Mouse (Mus musculus): Measurements from ENCODE around the gene Myom3. TPM values are rescaled to one million over a fixed set of nuclear protein-coding genes. Genes with fewer than 3 reads are reported as not detected.
A peak's percentile ranks its signal among the peaks of the same experiment; 100 is the strongest.

Gene Myom3
- polyA plus RNA-seq, 1 experiment from 2014 or later, result 0.05 TPM

- Histone ChIP-seq H3K4me2 (ENCODE audit: low read depth, severe bottlenecking) (peak overlapping the region; percentile 58), H3K27me3 (ENCODE audit: control insufficient read depth, insufficient read depth, low read length) (no peaks in the 10 kb centered on the region), H3K9ac (ENCODE audit: low read length) (peak overlapping the region; percentile 99), H3K36me3 (ENCODE audit: control insufficient read depth, insufficient read depth, low read length) (0 out of 2 replicates have a peak, but pooled peaks cover 2% of the 10 kb centered on the region), H3K4me3 (ENCODE audit: low read depth, low read length) (peak overlapping the region; percentile 72), H3K4me1 (ENCODE audit: control insufficient read depth, insufficient read depth, low read length) (0 out of 2 replicates have a peak, but pooled peaks cover 3% of the 10 kb centered on the region), H3K27ac (replicated peaks; ENCODE audit: low read depth, low read length) (peak overlapping the region; percentile 98), H3K9me3 (ENCODE audit: control insufficient read depth, low read length) (no peaks in the 10 kb centered on the region)
- ATAC-seq (ENCODE audit: insufficient number of reproducible peaks, low FRiP score, low TSS enrichment, low read depth) (peak; percentile 45), DNase-seq (ENCODE audit: low spot score) (peak; percentile 82)
- WGBS, result under 1% methylated on average over 60 of the region's 91 CpGs
Observed at GRCm38 (mm10) chr4:135856223-135857091, 96.9 kb downstream of the Myom3 start.

DNA sequence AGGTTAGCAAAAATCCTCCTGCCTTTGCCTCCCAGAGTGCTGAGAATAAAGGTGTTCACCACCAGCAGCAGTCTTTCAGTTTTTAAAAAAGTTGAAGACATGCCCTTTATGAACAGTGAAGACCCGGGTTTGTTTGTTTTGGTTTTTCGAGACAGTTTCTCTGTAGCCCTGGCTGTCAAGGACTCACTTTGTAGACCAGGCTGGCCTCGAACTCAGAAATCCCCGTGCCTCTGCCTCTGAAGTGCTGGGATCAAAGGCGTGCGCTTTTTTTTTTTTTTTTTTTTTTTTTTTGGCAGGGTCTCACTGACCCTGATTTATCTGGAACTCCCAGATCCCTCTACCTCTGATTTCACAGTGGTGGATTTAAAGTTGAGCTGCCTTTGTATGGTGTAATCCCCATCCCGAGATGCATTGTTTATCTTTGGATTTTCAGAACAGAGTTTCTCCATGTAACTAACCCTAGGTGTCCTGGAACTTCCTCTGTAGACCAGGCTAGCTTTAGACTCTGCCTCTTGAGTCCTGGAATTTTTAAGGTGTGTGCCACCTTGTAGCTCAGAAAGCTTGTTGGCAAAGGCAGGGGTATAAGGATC lies 98.2 kb downstream of the Myom3 start:
- Histone ChIP-seq H3K27ac (replicated peaks; ENCODE audit: low read depth, low read length) (no peak overlapping the region), H3K4me3 (ENCODE audit: low read depth, low read length) (peak overlapping the region; percentile 72), H3K36me3 (ENCODE audit: control insufficient read depth, insufficient read depth, low read length) (0 out of 2 replicates have a peak, but pooled peaks cover 2% of the 10 kb centered on the region), H3K4me2 (ENCODE audit: low read depth, severe bottlenecking) (peak overlapping the region; percentile 58), H3K9ac (ENCODE audit: low read length) (peak overlapping the region; percentile 58), H3K9me3 (ENCODE audit: control insufficient read depth, low read length) (no peaks in the 10 kb centered on the region), H3K27me3 (ENCODE audit: control insufficient read depth, insufficient read depth, low read length) (no peaks in the 10 kb centered on the region), H3K4me1 (ENCODE audit: control insufficient read depth, insufficient read depth, low read length) (0 out of 2 replicates have a peak, but pooled peaks cover 3% of the 10 kb centered on the region)
- ATAC-seq (ENCODE audit: insufficient number of reproducible peaks, low FRiP score, low TSS enrichment, low read depth), result no peak
- DNase-seq (ENCODE audit: low spot score), result peak; percentile 42
- WGBS, result 14% methylated on average over 7 of the region's 7 CpGs

Other genes with a start within 250 kb of the Myom3 start
- gene Grhl3, start 186.1 kb upstream of the Myom3 start, polyA plus RNA-seq (2014; fragmentation: Nextera tagmentation; extraction: Ambion mirVana), result 8.3 and 11.0 TPM in 2 replicates
- 0.25 and 0.38 TPM in 2 replicates for gene Ifnlr1, start 73.4 kb upstream of the Myom3 start, polyA plus RNA-seq (2014; fragmentation: Nextera tagmentation; extraction: Ambion mirVana)
- not detected in 2 replicates for gene Il22ra1, start 31.5 kb upstream of the Myom3 start, polyA plus RNA-seq (2014; fragmentation: Nextera tagmentation; extraction: Ambion mirVana)
- 435 and 442 TPM in 2 replicates for gene Srsf10, start 96.0 kb downstream of the Myom3 start, polyA plus RNA-seq (2014; fragmentation: Nextera tagmentation; extraction: Ambion mirVana)
- gene Pnrc2, start 114.1 kb downstream of the Myom3 start, polyA plus RNA-seq (2014; fragmentation: Nextera tagmentation; extraction: Ambion mirVana), result 232 and 234 TPM in 2 replicates
- 0.23 and 0.51 TPM in 2 replicates for gene Cnr2, start 135.7 kb downstream of the Myom3 start, polyA plus RNA-seq (2014; fragmentation: Nextera tagmentation; extraction: Ambion mirVana)
- gene Fuca1, start 161.0 kb downstream of the Myom3 start, polyA plus RNA-seq (2014; fragmentation: Nextera tagmentation; extraction: Ambion mirVana), result 40.1 and 40.8 TPM in 2 replicates
- gene Hmgcl, start 186.7 kb downstream of the Myom3 start, polyA plus RNA-seq (2014; fragmentation: Nextera tagmentation; extraction: Ambion mirVana), result 76.4 and 79.7 TPM in 2 replicates
- gene Gale, start 204.0 kb downstream of the Myom3 start, polyA plus RNA-seq (2014; fragmentation: Nextera tagmentation; extraction: Ambion mirVana), result 28.7 and 28.8 TPM in 2 replicates
- gene Lypla2, start 212.9 kb downstream of the Myom3 start, polyA plus RNA-seq (2014; fragmentation: Nextera tagmentation; extraction: Ambion mirVana), result 139 TPM in 2 replicates
- 68.3 and 71.3 TPM in 2 replicates for gene Pithd1, start 227.5 kb downstream of the Myom3 start, polyA plus RNA-seq (2014; fragmentation: Nextera tagmentation; extraction: Ambion mirVana)

Measured in limb, embryonic 11.5 days (tissue).